ENCODE assay signal across 21 mouse cellular contexts in the genomic region with DNA sequence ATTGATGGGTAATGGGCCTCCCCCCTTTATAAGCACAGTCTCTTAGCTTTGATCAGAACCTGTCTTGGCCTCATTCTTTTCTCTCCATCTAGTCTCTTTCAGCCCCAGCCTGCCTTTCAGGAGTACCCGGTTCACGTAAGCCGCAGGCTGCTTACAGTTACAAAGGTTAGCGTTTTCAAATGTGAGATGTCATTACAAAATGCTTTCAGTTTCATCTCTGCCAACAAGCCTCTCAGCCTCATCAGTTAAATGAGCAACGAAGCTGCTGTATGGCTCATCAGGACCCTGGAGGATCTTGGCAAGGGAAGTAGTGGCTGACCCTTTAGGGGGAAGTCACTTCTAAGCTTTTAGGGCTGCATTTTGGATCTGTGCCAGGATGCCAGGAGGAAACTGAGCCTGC.
"Had no signal": no experiment of that assay in that cellular context is flagged by ENCODE, and none has a peak within 500 bp of the region (broad histone marks: within the 10 kb centered on the region; RNA-seq: fewer than 3 reads in every experiment).

No protein-coding gene starts in this region.

- DNase-seq: kidney, adult 2 months; kidney, postnatal 25 days; layer of hippocampus, adult 9-11 months; layer of hippocampus, postnatal 36 days; lung, adult 18-20 months; lung, postnatal 10 days; lung, postnatal 4 days; retina, postnatal 1 day; thymus, adult 2 months; thymus, postnatal 14 days; thymus, postnatal 4 days had no signal

- H3K4me3 ChIP-seq: layer of hippocampus, adult 2 months; left cerebral cortex, adult 2 months; liver, embryonic 15.5 days; lung, embryonic 15.5 days; myocyte; neural tube, embryonic 13.5 days had no signal

- H3K4me2 ChIP-seq: liver, embryonic 11.5 days; liver, embryonic 15.5 days; lung, embryonic 15.5 days; neural tube, embryonic 13.5 days had no signal

- H3K4me1 ChIP-seq: liver, embryonic 15.5 days; lung, embryonic 15.5 days; neural tube, embryonic 13.5 days had no signal

- H3K27ac ChIP-seq: kidney, postnatal 0 days; layer of hippocampus, adult 2 months; left cerebral cortex, adult 2 months; liver, embryonic 15.5 days; lung, embryonic 15.5 days; neural tube, embryonic 13.5 days; stomach, postnatal 0 days had no signal

- H3K9ac ChIP-seq: liver, embryonic 15.5 days; lung, embryonic 15.5 days; neural tube, embryonic 13.5 days had no signal

- H3K36me3 ChIP-seq: liver, embryonic 15.5 days; lung, embryonic 15.5 days; neural tube, embryonic 13.5 days had no signal

- ATAC-seq: midbrain, embryonic 16.5 days had no signal

- H3K27me3 ChIP-seq: liver, embryonic 15.5 days; lung, embryonic 15.5 days; neural tube, embryonic 13.5 days had no signal

- H3K9me3 ChIP-seq: liver, embryonic 15.5 days; lung, embryonic 15.5 days; neural tube, embryonic 13.5 days had no signal
